Mouse (Mus musculus) CH12.LX (cell line): ENCODE data around the gene Asic2.
A peak's percentile ranks its signal among the peaks of the same experiment; 100 is the strongest.

Source experiments
- EP300 ChIP-seq: IDR thresholded peaks from 2 replicates; pipeline ENCODE4 v1.6.1; 2011; ENCODE audit warnings: low read length, improper control_type of control experiment
- KAT2A ChIP-seq: IDR thresholded peaks from 2 replicates; pipeline ENCODE4 v1.6.1; 2012; ENCODE audit warnings: low read length, improper control_type of control experiment, inconsistent platforms; ENCODE audit not compliant: insufficient replicate concordance
- SMC3 ChIP-seq: IDR thresholded peaks from 2 replicates; pipeline ENCODE4 v1.6.1; 2011; ENCODE audit warnings: low read depth, low read length, improper control_type of control experiment

GRCm38 (mm10) chr11:81996172-81996841 is 28.1 kb upstream of the Asic2 start:
- TF ChIP-seq EP300 (no peak), SMC3 (peak; percentile 98), KAT2A (no peak)
